Mouse (Mus musculus): ENCODE results near the gene Mlh3. TPM values are rescaled to one million over a fixed set of nuclear protein-coding genes. Genes with fewer than 3 reads are reported as not detected.

The Mlh3 gene
- polyA plus RNA-seq, 1 experiment from 2014 or later: 9.4 TPM

DNA sequence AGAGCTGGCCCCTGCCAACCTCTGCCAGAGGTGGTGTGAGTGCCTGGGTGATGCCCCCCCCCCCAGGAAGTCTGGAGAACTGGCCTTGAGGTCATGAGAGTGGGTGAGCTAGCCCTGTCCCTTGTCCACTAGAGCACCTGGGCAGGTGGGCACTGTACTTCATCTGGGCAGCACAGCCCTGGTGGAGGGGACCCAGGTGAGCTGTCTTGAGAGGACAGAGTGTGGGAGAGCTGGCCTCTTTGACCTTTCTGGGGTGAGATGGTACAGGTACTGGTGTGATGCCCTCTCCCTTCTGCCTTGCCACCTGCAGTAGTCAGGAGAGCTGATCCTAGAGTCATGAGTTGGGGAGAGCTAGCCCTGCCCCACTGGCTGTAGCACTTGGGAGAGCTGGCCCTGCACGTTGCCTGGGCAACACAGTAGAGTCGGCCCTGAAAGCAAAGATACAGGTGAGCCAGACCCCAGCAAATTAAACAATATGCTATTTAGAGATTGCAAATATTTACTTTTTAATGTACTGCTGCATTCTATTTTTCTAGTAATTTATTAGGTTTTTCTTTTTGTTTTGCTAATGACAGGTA is 52.6 kb downstream of the Mlh3 start:
- 82% methylated on average over 2 of the region's 2 CpGs for WGBS
- no peaks in the 10 kb centered on the region for H3K9me3 ChIP-seq (ENCODE audit: control insufficient read depth, low read length)
- H3K9ac ChIP-seq: no peak overlapping the region
- no peaks in the 10 kb centered on the region for H3K27me3 ChIP-seq (ENCODE audit: control insufficient read depth, insufficient read depth, low read length)
- no peak overlapping the region for H3K27ac ChIP-seq
- DNase-seq (ENCODE audit: low spot score): no peak
- H3K4me1 ChIP-seq (replicated peaks; ENCODE audit: control insufficient read depth, insufficient read depth, low read length): peaks cover 16% of the 10 kb centered on the region
- peaks cover 14% of the 10 kb centered on the region for H3K36me3 ChIP-seq (replicated peaks; ENCODE audit: control insufficient read depth, insufficient read depth)
- ATAC-seq (ENCODE audit: low FRiP score): no peak
- no peak overlapping the region for H3K4me2 ChIP-seq (replicated peaks)
- no peak overlapping the region for H3K4me3 ChIP-seq (replicated peaks; ENCODE audit: low read length)

- Histone ChIP-seq H3K27ac (no peak overlapping the region), H3K4me2 (replicated peaks) (no peak overlapping the region), H3K9ac (no peak overlapping the region), H3K9me3 (ENCODE audit: control insufficient read depth, low read length) (no peaks in the 10 kb centered on the region), H3K4me3 (replicated peaks; ENCODE audit: low read length) (no peak overlapping the region), H3K36me3 (replicated peaks; ENCODE audit: control insufficient read depth, insufficient read depth) (no peaks in the 10 kb centered on the region), H3K27me3 (ENCODE audit: control insufficient read depth, insufficient read depth, low read length) (no peaks in the 10 kb centered on the region), H3K4me1 (replicated peaks; ENCODE audit: control insufficient read depth, insufficient read depth, low read length) (peaks cover 8% of the 10 kb centered on the region)
- DNase-seq (ENCODE audit: low spot score) (no peak), ATAC-seq (ENCODE audit: low FRiP score) (no peak)
- WGBS: 82% methylated on average over 5 of the region's 5 CpGs
These were observed 55.4 kb downstream of the Mlh3 start for GRCm38 (mm10) chr12:85215031-85215430.

GRCm38 (mm10) chr12:85208687-85209199 is 61.7 kb downstream of the Mlh3 start:
- WGBS: 42% methylated on average over 7 of the region's 7 CpGs
- Histone ChIP-seq H3K27me3 (ENCODE audit: control insufficient read depth, insufficient read depth, low read length) (no peaks in the 10 kb centered on the region), H3K4me3 (replicated peaks; ENCODE audit: low read length) (no peak overlapping the region), H3K27ac (no peak overlapping the region), H3K4me1 (replicated peaks; ENCODE audit: control insufficient read depth, insufficient read depth, low read length) (no peaks in the 10 kb centered on the region), H3K9me3 (ENCODE audit: control insufficient read depth, low read length) (no peaks in the 10 kb centered on the region), H3K36me3 (replicated peaks; ENCODE audit: control insufficient read depth, insufficient read depth) (no peaks in the 10 kb centered on the region), H3K4me2 (replicated peaks) (no peak overlapping the region), H3K9ac (no peak overlapping the region)
- DNase-seq (ENCODE audit: low spot score) (no peak), ATAC-seq (ENCODE audit: low FRiP score) (no peak)

GRCm38 (mm10) chr12:85205425-85205824 is 65.0 kb downstream of the Mlh3 start:
- DNase-seq (ENCODE audit: low spot score) (no peak), ATAC-seq (ENCODE audit: low FRiP score) (no peak)
- Histone ChIP-seq H3K36me3 (replicated peaks; ENCODE audit: control insufficient read depth, insufficient read depth) (no peaks in the 10 kb centered on the region), H3K4me1 (replicated peaks; ENCODE audit: control insufficient read depth, insufficient read depth, low read length) (no peaks in the 10 kb centered on the region; the same call in none of the 2 replicates), H3K27ac (no peak overlapping the region), H3K9me3 (ENCODE audit: control insufficient read depth, low read length) (no peaks in the 10 kb centered on the region), H3K4me3 (replicated peaks; ENCODE audit: low read length) (no peak overlapping the region), H3K4me2 (replicated peaks) (no peak overlapping the region), H3K9ac (no peak overlapping the region), H3K27me3 (ENCODE audit: control insufficient read depth, insufficient read depth, low read length) (no peaks in the 10 kb centered on the region)
- 93% methylated on average over 10 of the region's 10 CpGs for WGBS

DNA sequence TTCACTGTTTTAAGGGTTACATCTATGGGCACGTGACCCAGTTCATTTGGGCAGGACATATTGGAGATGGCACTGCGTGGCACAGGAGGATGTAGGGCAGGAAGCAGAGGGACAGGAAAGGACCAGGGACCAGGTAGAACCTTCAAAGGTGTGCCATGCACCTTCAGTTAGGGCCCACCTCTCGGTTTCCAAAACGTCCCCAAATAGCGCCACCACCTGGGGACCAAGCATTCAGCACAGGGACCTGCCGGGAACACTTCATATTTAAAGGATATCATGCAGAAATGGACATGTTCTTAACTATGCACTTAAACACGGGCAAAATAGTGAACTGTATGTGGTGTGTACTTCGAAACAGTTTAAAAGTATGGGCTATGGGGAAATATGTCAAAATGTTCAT is 66.3 kb downstream of the Mlh3 start:
- Histone ChIP-seq H3K4me3 (replicated peaks; ENCODE audit: low read length) (no peak overlapping the region), H3K9me3 (ENCODE audit: control insufficient read depth, low read length) (no peaks in the 10 kb centered on the region), H3K36me3 (replicated peaks; ENCODE audit: control insufficient read depth, insufficient read depth) (no peaks in the 10 kb centered on the region), H3K9ac (no peak overlapping the region), H3K4me2 (replicated peaks) (no peak overlapping the region), H3K27ac (no peak overlapping the region), H3K27me3 (ENCODE audit: control insufficient read depth, insufficient read depth, low read length) (no peaks in the 10 kb centered on the region), H3K4me1 (replicated peaks; ENCODE audit: control insufficient read depth, insufficient read depth, low read length) (no peaks in the 10 kb centered on the region; the same call in none of the 2 replicates)
- 52% methylated on average over 8 of the region's 8 CpGs for WGBS
- DNase-seq (ENCODE audit: low spot score) (no peak), ATAC-seq (ENCODE audit: low FRiP score) (no peak)

- no peak for DNase-seq (ENCODE audit: low spot score)
- no peak for ATAC-seq (ENCODE audit: low FRiP score)
- no peaks in the 10 kb centered on the region; the same call in none of the 2 replicates for H3K4me1 ChIP-seq (replicated peaks; ENCODE audit: control insufficient read depth, insufficient read depth, low read length)
- no peak overlapping the region for H3K27ac ChIP-seq
- WGBS: 88% methylated on average over 5 of the region's 5 CpGs
- no peaks in the 10 kb centered on the region for H3K9me3 ChIP-seq (ENCODE audit: control insufficient read depth, low read length)
- no peaks in the 10 kb centered on the region for H3K27me3 ChIP-seq (ENCODE audit: control insufficient read depth, insufficient read depth, low read length)
- no peaks in the 10 kb centered on the region for H3K36me3 ChIP-seq (replicated peaks; ENCODE audit: control insufficient read depth, insufficient read depth)
- no peak overlapping the region for H3K4me3 ChIP-seq (replicated peaks; ENCODE audit: low read length)
- H3K4me2 ChIP-seq (replicated peaks): no peak overlapping the region
- no peak overlapping the region for H3K9ac ChIP-seq
These were observed 66.7 kb downstream of the Mlh3 start for GRCm38 (mm10) chr12:85203699-85204098.

DNA sequence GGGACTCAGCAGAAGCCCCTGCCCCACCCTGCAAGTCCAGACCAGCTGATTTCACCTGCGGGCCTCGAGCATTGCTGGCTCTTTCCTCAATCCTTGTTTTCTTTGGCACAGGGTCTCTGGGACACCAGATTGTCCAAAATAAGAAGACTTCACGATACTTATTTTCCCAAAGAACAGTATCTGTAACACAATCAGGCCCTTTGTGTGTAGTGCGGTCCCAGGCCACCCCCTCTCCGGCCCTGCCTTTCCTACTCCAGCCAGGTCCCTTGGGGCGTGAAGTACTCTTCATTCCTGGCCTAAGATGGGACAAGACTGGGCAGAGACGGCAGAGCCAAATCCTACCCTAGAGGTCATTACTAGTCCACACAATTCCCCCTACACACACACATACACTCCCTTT is 68.2 kb downstream of the Mlh3 start:
- WGBS: 89% methylated on average over 7 of the region's 7 CpGs
- H3K9ac ChIP-seq: no peak overlapping the region

DNA sequence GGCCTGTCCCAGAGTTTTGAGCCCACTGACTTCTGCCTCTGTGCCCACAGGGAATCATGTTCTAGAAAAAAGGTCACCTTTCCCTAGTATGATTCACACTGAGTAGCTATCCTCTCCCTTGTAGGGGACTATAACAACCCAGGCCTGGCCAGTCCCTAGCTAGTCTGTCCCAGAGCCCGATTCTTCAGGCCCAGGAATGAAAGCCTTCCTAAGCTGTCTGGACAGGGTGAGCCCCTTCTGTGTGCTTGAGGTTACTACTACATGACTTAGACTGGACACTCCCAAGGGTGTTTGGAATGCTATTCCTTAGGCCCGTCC is 68.6 kb downstream of the Mlh3 start:
- ATAC-seq (ENCODE audit: low FRiP score): no peak
- WGBS: 86% methylated on average over 2 of the region's 2 CpGs
- no peak overlapping the region for H3K9ac ChIP-seq

More for the DNA sequence above, 68.2 kb downstream of the Mlh3 start:
- ATAC-seq (ENCODE audit: low FRiP score) (no peak), DNase-seq (ENCODE audit: low spot score) (no peak)
- H3K36me3 ChIP-seq (replicated peaks; ENCODE audit: control insufficient read depth, insufficient read depth): no peaks in the 10 kb centered on the region
- no peaks in the 10 kb centered on the region for H3K9me3 ChIP-seq (ENCODE audit: control insufficient read depth, low read length)
- no peak overlapping the region for H3K4me3 ChIP-seq (replicated peaks; ENCODE audit: low read length)
- no peak overlapping the region for H3K4me2 ChIP-seq (replicated peaks)
- no peaks in the 10 kb centered on the region for H3K27me3 ChIP-seq (ENCODE audit: control insufficient read depth, insufficient read depth, low read length)
- H3K4me1 ChIP-seq (replicated peaks; ENCODE audit: control insufficient read depth, insufficient read depth, low read length): no peaks in the 10 kb centered on the region; the same call in none of the 2 replicates
- H3K27ac ChIP-seq: no peak overlapping the region

DNA sequence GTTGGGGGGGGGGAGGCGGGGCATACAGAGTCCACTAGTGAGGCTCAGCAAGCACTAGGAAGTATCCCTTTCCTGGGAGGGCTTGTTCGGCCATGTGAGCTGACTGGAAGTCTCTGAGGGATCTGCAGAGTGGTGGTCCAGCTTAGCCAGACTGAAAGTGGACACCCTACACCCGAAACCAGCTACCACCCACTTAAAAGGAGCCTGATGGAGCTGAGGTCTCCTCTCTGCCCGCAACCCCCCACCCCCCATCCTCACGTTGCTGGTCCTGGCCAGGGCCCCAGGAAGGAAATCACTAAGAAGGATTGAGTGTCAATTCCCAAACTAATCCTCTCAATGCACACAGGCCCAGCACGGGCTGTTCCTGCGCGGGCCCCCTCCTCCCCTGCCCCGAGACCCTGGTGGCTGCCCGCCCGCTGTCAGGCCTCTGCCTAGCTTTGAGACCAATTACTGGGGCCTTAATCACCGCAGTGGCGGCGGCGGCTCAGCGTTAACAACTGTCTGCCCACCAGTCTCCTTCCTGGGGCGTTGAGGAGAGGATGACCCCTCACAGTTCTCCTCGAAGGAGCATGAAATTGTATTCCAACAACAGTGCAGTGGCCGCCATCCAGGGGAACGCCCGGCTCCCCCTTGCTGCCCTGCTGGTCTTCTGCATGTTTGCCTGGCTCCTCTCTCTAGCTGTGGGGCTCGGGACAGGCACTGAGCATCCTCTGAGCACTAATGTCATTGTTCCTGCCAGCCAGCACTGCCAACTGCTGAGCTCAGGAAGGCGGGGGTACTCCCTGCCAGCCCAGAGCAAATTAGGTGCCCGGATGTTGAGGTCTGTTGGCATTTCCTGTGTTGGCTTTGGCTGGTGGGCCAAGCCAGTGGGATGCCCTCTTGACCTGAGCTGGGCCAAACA is 69.2 kb downstream of the Mlh3 start:
- H3K27me3 ChIP-seq (ENCODE audit: control insufficient read depth, insufficient read depth, low read length): no peaks in the 10 kb centered on the region
- 0 out of 2 replicates have a peak overlapping the region, but pooled peaks have one; percentile 21 for H3K9ac ChIP-seq
- WGBS: 21% methylated on average over 24 of the region's 24 CpGs
- ATAC-seq (ENCODE audit: low FRiP score): peak; percentile 56; the same call in 1 of the 2 replicates
- no peaks in the 10 kb centered on the region for H3K9me3 ChIP-seq (ENCODE audit: control insufficient read depth, low read length)
- H3K36me3 ChIP-seq (replicated peaks; ENCODE audit: control insufficient read depth, insufficient read depth): no peaks in the 10 kb centered on the region
- H3K4me3 ChIP-seq (replicated peaks; ENCODE audit: low read length): no peak overlapping the region
- H3K4me1 ChIP-seq (replicated peaks; ENCODE audit: control insufficient read depth, insufficient read depth, low read length): no peaks in the 10 kb centered on the region; the same call in none of the 2 replicates
- no peak overlapping the region for H3K4me2 ChIP-seq (replicated peaks)
- peak overlapping the region; percentile 26 for H3K27ac ChIP-seq
- no peak for DNase-seq (ENCODE audit: low spot score)

More for the DNA sequence above, 68.6 kb downstream of the Mlh3 start:
- Histone ChIP-seq H3K4me1 (replicated peaks; ENCODE audit: control insufficient read depth, insufficient read depth, low read length) (no peaks in the 10 kb centered on the region; the same call in none of the 2 replicates), H3K9me3 (ENCODE audit: control insufficient read depth, low read length) (no peaks in the 10 kb centered on the region), H3K4me2 (replicated peaks) (no peak overlapping the region), H3K27ac (peak overlapping the region; percentile 26; the same call in 1 of the 2 replicates), H3K27me3 (ENCODE audit: control insufficient read depth, insufficient read depth, low read length) (no peaks in the 10 kb centered on the region), H3K4me3 (replicated peaks; ENCODE audit: low read length) (no peak overlapping the region), H3K36me3 (replicated peaks; ENCODE audit: control insufficient read depth, insufficient read depth) (no peaks in the 10 kb centered on the region)
- DNase-seq (ENCODE audit: low spot score): no peak
